Mouse (Mus musculus) forebrain, embryonic 14.5 days (tissue): ENCODE results near the gene Olfr486. TPM values are rescaled to one million over a fixed set of nuclear protein-coding genes. Genes with fewer than 3 reads are reported as not detected.

Experiments
- ATAC-seq: fragments of 200-750 bp; cut with Nextera tagmentation; 2 replicates; pipeline ENCODE4 v1.8.0; 2017; ENCODE audit warnings: mild to moderate bottlenecking, moderate library complexity
- DNase-seq: peaks from one replicate; pipeline ENCODE4 v3.0.0-alpha.2; 2015; ENCODE audit warnings: low spot score
- H3K27ac ChIP-seq: fragments of 300-500 bp; sonication (generic); 2 replicates; pipeline ENCODE4 v1.5.1; 2014; ENCODE audit warnings: low read depth, mild to moderate bottlenecking, control low read depth, low read length, moderate library complexity
- H3K27me3 ChIP-seq: fragments of 300-500 bp; sonication (generic); replicated peaks from 2 replicates; pipeline ENCODE4 v1.6.1; 2014; ENCODE audit warnings: low read length, control low read depth, mixed read lengths; ENCODE audit not compliant: control insufficient read depth, insufficient read depth
- H3K36me3 ChIP-seq: fragments of 300-500 bp; sonication (generic); 2 replicates; pipeline ENCODE4 v1.6.1; 2014; ENCODE audit warnings: low read length, control low read depth; ENCODE audit not compliant: control insufficient read depth, insufficient read depth
- H3K4me1 ChIP-seq: fragments of 300-500 bp; sonication (generic); 2 replicates; pipeline ENCODE4 v1.6.1; 2014; ENCODE audit warnings: antibody characterized with exemption, low read length, control low read depth; ENCODE audit not compliant: control insufficient read depth, insufficient read depth
- H3K4me2 ChIP-seq: fragments of 300-500 bp; sonication (generic); 2 replicates; pipeline ENCODE4 v1.6.1; 2014; ENCODE audit warnings: mild to moderate bottlenecking, control low read depth, low read length
- H3K4me3 ChIP-seq: fragments of 300-500 bp; sonication (generic); 2 replicates; pipeline ENCODE4 v1.5.1; 2014; ENCODE audit warnings: low read depth, low read length, control low read depth
- H3K9ac ChIP-seq: fragments of 300-500 bp; sonication (generic); 2 replicates; pipeline ENCODE4 v1.6.1; 2014; ENCODE audit warnings: mild to moderate bottlenecking, low read length, control low read depth, moderate library complexity
- H3K9me3 ChIP-seq: fragments of 300-500 bp; sonication (generic); replicated peaks from 2 replicates; pipeline ENCODE4 v1.6.1; 2016; ENCODE audit warnings: low read length, control low read depth, mixed read lengths; ENCODE audit not compliant: control insufficient read depth
- polyA plus RNA-seq: library from polyadenylated mRNA; unstranded; fragments of >200 nt; fragmentation: Nextera tagmentation; extraction: Ambion mirVana; gene quantifications from 2 replicates; pipeline ENCODE4 v1.2.1, GENCODE M21; 2014

Gene Olfr486
- polyA plus RNA-seq, 1 experiment from 2014 or later, result not detected

DNA sequence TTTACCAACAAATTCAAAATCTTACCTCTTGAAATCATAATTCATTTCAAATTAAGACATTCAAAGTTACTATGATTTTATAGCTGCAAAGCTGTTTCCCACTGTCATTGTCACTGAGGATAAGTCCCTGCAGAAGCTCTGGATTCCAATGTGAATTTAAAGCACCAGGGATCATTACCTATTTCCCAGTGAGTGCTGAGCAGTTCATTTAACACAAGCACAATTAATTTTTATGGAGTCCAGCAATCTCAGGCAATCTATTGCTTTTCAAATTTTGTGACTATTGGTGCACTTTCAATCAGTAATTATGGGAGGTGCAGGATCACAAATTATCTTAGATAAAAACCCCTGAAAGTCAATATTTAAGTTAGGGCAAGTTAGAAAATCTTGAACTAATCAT lies 45.2 kb downstream of the Olfr486 start, which contains the start of gene Olfr484:
Olfr484 (minus strand) TSS at position 101 of the 400 bp plus-strand sequence.
- no peak for DNase-seq
- no peaks in the 10 kb centered on the region for H3K4me1 ChIP-seq
- no peaks in the 10 kb centered on the region for H3K9me3 ChIP-seq
- ATAC-seq, result no peak
- no peak within 1 kb of the TSS for H3K9ac ChIP-seq
- no peaks in the 10 kb centered on the region for H3K36me3 ChIP-seq
- no peak within 1 kb of the TSS for H3K4me3 ChIP-seq
- no peak within 1 kb of the TSS for H3K27ac ChIP-seq
- no peak within 1 kb of the TSS for H3K4me2 ChIP-seq
- no peaks in the 10 kb centered on the region for H3K27me3 ChIP-seq

Other genes starting within 250 kb of the Olfr486 start
- gene Olfr473, start 242.3 kb downstream of the Olfr486 start, polyA plus RNA-seq, result not detected in 2 replicates
- not detected in 2 replicates for gene Olfr474, start 218.1 kb downstream of the Olfr486 start, polyA plus RNA-seq
- not detected in 2 replicates for gene Olfr476, start 207.9 kb downstream of the Olfr486 start, polyA plus RNA-seq
- not detected in 2 replicates for gene Olfr477, start 186.0 kb downstream of the Olfr486 start, polyA plus RNA-seq
- not detected in 2 replicates for gene Olfr478, start 138.8 kb downstream of the Olfr486 start, polyA plus RNA-seq
- gene Olfr479, start 122.0 kb downstream of the Olfr486 start, polyA plus RNA-seq, result not detected in 2 replicates
- not detected in 2 replicates for gene Olfr480, start 105.4 kb downstream of the Olfr486 start, polyA plus RNA-seq
- gene Olfr481, start 92.9 kb downstream of the Olfr486 start, polyA plus RNA-seq, result not detected in 2 replicates
- gene Olfr482, start 75.2 kb downstream of the Olfr486 start, polyA plus RNA-seq, result 0.13 TPM in 1 of 2 replicates, not detected in the other
- not detected in 2 replicates for gene Olfr483, start 71.9 kb downstream of the Olfr486 start, polyA plus RNA-seq
- gene Olfr484, start 45.3 kb downstream of the Olfr486 start, polyA plus RNA-seq, result not detected in 2 replicates
- gene Olfr485, start 12.9 kb downstream of the Olfr486 start, polyA plus RNA-seq, result not detected in 2 replicates
- not detected in 2 replicates for gene Olfr487, start 41.9 kb upstream of the Olfr486 start, polyA plus RNA-seq
- not detected in 2 replicates for gene Olfr488, start 85.6 kb upstream of the Olfr486 start, polyA plus RNA-seq
- not detected in 2 replicates for gene Olfr490, start 116.2 kb upstream of the Olfr486 start, polyA plus RNA-seq
- gene Olfr491, start 140.7 kb upstream of the Olfr486 start, polyA plus RNA-seq, result not detected in 2 replicates
- gene Olfr492, start 150.9 kb upstream of the Olfr486 start, polyA plus RNA-seq, result not detected in 2 replicates
- not detected in 2 replicates for gene Olfr493, start 174.2 kb upstream of the Olfr486 start, polyA plus RNA-seq
- not detected in 2 replicates for gene Olfr494, start 192.6 kb upstream of the Olfr486 start, polyA plus RNA-seq
- not detected in 2 replicates for gene Olfr495, start 220.4 kb upstream of the Olfr486 start, polyA plus RNA-seq
- not detected in 2 replicates for gene Olfr497, start 247.7 kb upstream of the Olfr486 start, polyA plus RNA-seq